Mouse (Mus musculus): Measurements from ENCODE around the gene Btbd9. TPM values are rescaled to one million over a fixed set of nuclear protein-coding genes. Genes with fewer than 3 reads are reported as not detected.
A peak's percentile ranks its signal among the peaks of the same experiment; 100 is the strongest.

Gene Btbd9
- polyA plus RNA-seq, 1 experiment from 2014 or later = 40.6 TPM

GRCm38 (mm10) chr17:30553027-30553937, 23.0 kb downstream of the Btbd9 start:
- TF ChIP-seq CTCF (IDR thresholded peaks at IDR 0.05) = no peak
- no peak for TF ChIP-seq EP300 (IDR thresholded peaks at IDR 0.05)
- Histone ChIP-seq H3K4me3 (ENCODE audit: low read depth, low read length) (no peak overlapping the region), H3K4me2 (replicated peaks; ENCODE audit: low read depth, low read length) (no peak overlapping the region), H3K27ac (ENCODE audit: low read length) (no peak overlapping the region), H3K4me1 (ENCODE audit: insufficient read depth, low read depth, low read length) (no peaks in the 10 kb centered on the region; the same call in 1 of the 2 replicates), H3K36me3 (ENCODE audit: insufficient read depth, low read length) (no peaks in the 10 kb centered on the region), H3K9me3 (ENCODE audit: low read length) (no peaks in the 10 kb centered on the region), H3K9ac (replicated peaks; ENCODE audit: low read depth) (no peak overlapping the region), H3K27me3 (replicated peaks; ENCODE audit: insufficient read depth, low read length) (no peaks in the 10 kb centered on the region)
- ATAC-seq (no peak), DNase-seq (ENCODE audit: low spot score) (no peak)
- 77% methylated on average over 4 of the region's 4 CpGs for WGBS

- H3K27ac ChIP-seq (ENCODE audit: low read length) = peak overlapping the region; percentile 73
- no peaks in the 10 kb centered on the region for H3K9me3 ChIP-seq (ENCODE audit: low read length)
- 17% methylated on average over 1 of the region's 1 CpGs for WGBS
- no peak overlapping the region for H3K9ac ChIP-seq (replicated peaks; ENCODE audit: low read depth)
- peak; percentile 82 for ATAC-seq
- H3K27me3 ChIP-seq (replicated peaks; ENCODE audit: insufficient read depth, low read length) = no peaks in the 10 kb centered on the region
- H3K4me1 ChIP-seq (ENCODE audit: insufficient read depth, low read depth, low read length) = no peaks in the 10 kb centered on the region; the same call in 1 of the 2 replicates
- H3K36me3 ChIP-seq (ENCODE audit: insufficient read depth, low read length) = no peaks in the 10 kb centered on the region
- TF ChIP-seq CTCF (IDR thresholded peaks at IDR 0.05) (no peak), EP300 (IDR thresholded peaks at IDR 0.05) (peak; percentile 69)
- H3K4me2 ChIP-seq (replicated peaks; ENCODE audit: low read depth, low read length) = peak overlapping the region; percentile 38
- DNase-seq (ENCODE audit: low spot score) = peak; percentile 74
- no peak overlapping the region for H3K4me3 ChIP-seq (ENCODE audit: low read depth, low read length)
Measured at GRCm38 (mm10) chr17:30550774-30551107, 25.5 kb downstream of the Btbd9 start.

- H3K9ac ChIP-seq (replicated peaks; ENCODE audit: low read depth) = no peak overlapping the region
- ATAC-seq = peak; percentile 54
- no peaks in the 10 kb centered on the region for H3K9me3 ChIP-seq (ENCODE audit: low read length)
- DNase-seq (ENCODE audit: low spot score) = no peak
- H3K36me3 ChIP-seq (ENCODE audit: insufficient read depth, low read length) = no peaks in the 10 kb centered on the region
- no peak overlapping the region; the same call in 1 of the 2 replicates for H3K4me3 ChIP-seq (ENCODE audit: low read depth, low read length)
- H3K4me1 ChIP-seq (ENCODE audit: insufficient read depth, low read depth, low read length) = no peaks in the 10 kb centered on the region; the same call in 1 of the 2 replicates
- peak overlapping the region; percentile 38 for H3K4me2 ChIP-seq (replicated peaks; ENCODE audit: low read depth, low read length)
- H3K27me3 ChIP-seq (replicated peaks; ENCODE audit: insufficient read depth, low read length) = no peaks in the 10 kb centered on the region
- no peak for TF ChIP-seq CTCF (IDR thresholded peaks at IDR 0.05)
- TF ChIP-seq EP300 (IDR thresholded peaks at IDR 0.05) = no peak
- 49% methylated on average over 9 of the region's 9 CpGs for WGBS
- peak overlapping the region; percentile 73 for H3K27ac ChIP-seq (ENCODE audit: low read length)
Measured at GRCm38 (mm10) chr17:30549899-30550773, 26.2 kb downstream of the Btbd9 start.

- WGBS = 25% methylated on average over 8 of the region's 8 CpGs
- H3K27ac ChIP-seq (ENCODE audit: low read length) = no peak overlapping the region
- H3K4me3 ChIP-seq (ENCODE audit: low read depth, low read length) = no peak overlapping the region
- H3K4me1 ChIP-seq (ENCODE audit: insufficient read depth, low read depth, low read length) = no peaks in the 10 kb centered on the region
- no peaks in the 10 kb centered on the region for H3K27me3 ChIP-seq (replicated peaks; ENCODE audit: insufficient read depth, low read length)
- H3K9ac ChIP-seq (replicated peaks; ENCODE audit: low read depth) = no peak overlapping the region
- TF ChIP-seq EP300 (IDR thresholded peaks at IDR 0.05) = no peak
- 0 out of 2 replicates have a peak, but pooled peaks have one; percentile 11 for TF ChIP-seq CTCF (IDR thresholded peaks at IDR 0.05)
- no peaks in the 10 kb centered on the region for H3K36me3 ChIP-seq (ENCODE audit: insufficient read depth, low read length)
- H3K4me2 ChIP-seq (replicated peaks; ENCODE audit: low read depth, low read length) = no peak overlapping the region
- no peaks in the 10 kb centered on the region for H3K9me3 ChIP-seq (ENCODE audit: low read length)
- ATAC-seq (no peak), DNase-seq (ENCODE audit: low spot score) (no peak)
Measured at GRCm38 (mm10) chr17:30539098-30539497, 37.2 kb downstream of the Btbd9 start.

- ATAC-seq = no peak
Measured at GRCm38 (mm10) chr17:30536651-30537050, 39.6 kb downstream of the Btbd9 start.

DNA sequence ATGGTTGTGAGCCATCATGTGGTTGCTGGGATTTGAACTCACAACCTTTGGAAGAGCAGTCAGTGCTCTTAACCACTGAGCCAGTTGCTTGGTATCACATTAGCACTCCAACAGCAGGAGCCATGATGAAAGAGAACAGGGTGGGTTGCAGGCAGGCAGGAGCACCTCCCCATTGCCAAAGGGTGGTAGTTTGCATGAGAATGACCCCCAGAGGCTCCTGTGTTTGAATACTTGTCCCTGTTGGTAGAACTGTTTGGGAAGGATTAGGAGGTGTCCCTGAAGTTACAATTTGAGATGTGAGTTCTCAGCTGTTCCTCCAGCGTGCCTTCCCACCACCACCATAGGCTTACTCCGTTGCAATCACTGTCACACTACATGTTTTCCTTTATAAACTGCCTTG, 43.2 kb downstream of the Btbd9 start:
- TF ChIP-seq EP300 (IDR thresholded peaks at IDR 0.05) (no peak), CTCF (IDR thresholded peaks at IDR 0.05) (no peak)
- ATAC-seq (no peak), DNase-seq (ENCODE audit: low spot score) (no peak)
- no peaks in the 10 kb centered on the region for H3K9me3 ChIP-seq (ENCODE audit: low read length)
- H3K27ac ChIP-seq (ENCODE audit: low read length) = no peak overlapping the region
- no peaks in the 10 kb centered on the region for H3K27me3 ChIP-seq (replicated peaks; ENCODE audit: insufficient read depth, low read length)
- H3K9ac ChIP-seq (replicated peaks; ENCODE audit: low read depth) = no peak overlapping the region
- WGBS = 89% methylated on average over 2 of the region's 2 CpGs
- no peak overlapping the region for H3K4me2 ChIP-seq (replicated peaks; ENCODE audit: low read depth, low read length)
- H3K36me3 ChIP-seq (ENCODE audit: insufficient read depth, low read length) = no peaks in the 10 kb centered on the region
- H3K4me3 ChIP-seq (ENCODE audit: low read depth, low read length) = no peak overlapping the region
- no peaks in the 10 kb centered on the region for H3K4me1 ChIP-seq (ENCODE audit: insufficient read depth, low read depth, low read length)

More at GRCm38 (mm10) chr17:30536651-30537050, 39.6 kb downstream of the Btbd9 start:
- DNase-seq (ENCODE audit: low spot score) = no peak
- H3K9me3 ChIP-seq (ENCODE audit: low read length) = no peaks in the 10 kb centered on the region
- WGBS = 68% methylated on average over 5 of the region's 5 CpGs
- H3K9ac ChIP-seq (replicated peaks; ENCODE audit: low read depth) = no peak overlapping the region
- no peaks in the 10 kb centered on the region for H3K27me3 ChIP-seq (replicated peaks; ENCODE audit: insufficient read depth, low read length)
- H3K27ac ChIP-seq (ENCODE audit: low read length) = no peak overlapping the region
- no peaks in the 10 kb centered on the region for H3K4me1 ChIP-seq (ENCODE audit: insufficient read depth, low read depth, low read length)
- no peaks in the 10 kb centered on the region for H3K36me3 ChIP-seq (ENCODE audit: insufficient read depth, low read length)
- H3K4me3 ChIP-seq (ENCODE audit: low read depth, low read length) = no peak overlapping the region
- TF ChIP-seq EP300 (IDR thresholded peaks at IDR 0.05) (no peak), CTCF (IDR thresholded peaks at IDR 0.05) (no peak)
- no peak overlapping the region for H3K4me2 ChIP-seq (replicated peaks; ENCODE audit: low read depth, low read length)
